Mouse (Mus musculus): ENCODE measurements around the gene Nek1. TPM values are rescaled to one million over a fixed set of nuclear protein-coding genes. Genes with fewer than 3 reads are reported as not detected.
A peak's percentile ranks its signal among the peaks of the same experiment; 100 is the strongest.
"Not testable (repeated sequence)": the region's sequence is repeated elsewhere in the genome, so short reads cannot be mapped to it uniquely, and the experiment has no call there.

Gene Nek1
- total RNA-seq, 2 experiments from 2014 or later = 14.2 to 21.2 TPM

GRCm38 (mm10) chr8:60983688-60984079, 9.3 kb upstream of the Nek1 start:
- ATAC-seq (replicated peaks; ENCODE audit: poor library complexity) = peak; percentile 70

GRCm38 (mm10) chr8:60984260-60985010, 8.6 kb upstream of the Nek1 start:
- not testable (repeated sequence) for ATAC-seq (replicated peaks; ENCODE audit: poor library complexity)

- ATAC-seq (replicated peaks; ENCODE audit: poor library complexity) = peak; percentile 70
Observed at GRCm38 (mm10) chr8:60992561-60992909, 460 bp upstream of the Nek1 start.

- no peak for ATAC-seq (replicated peaks; ENCODE audit: poor library complexity)
Observed at GRCm38 (mm10) chr8:60993639-60993986, 618 bp downstream of the Nek1 start.

- no peak for ATAC-seq (replicated peaks; ENCODE audit: poor library complexity)
Observed at GRCm38 (mm10) chr8:60996468-60996867, 3.5 kb downstream of the Nek1 start.

- peak; percentile 88 for ATAC-seq (replicated peaks; ENCODE audit: poor library complexity)
Observed at GRCm38 (mm10) chr8:61041951-61042350, 49.0 kb downstream of the Nek1 start.

- no peak for ATAC-seq (replicated peaks; ENCODE audit: poor library complexity)
Observed at GRCm38 (mm10) chr8:61043874-61044273, 50.9 kb downstream of the Nek1 start.

- no peak for ATAC-seq (replicated peaks; ENCODE audit: poor library complexity)
Observed at GRCm38 (mm10) chr8:61046816-61047215, 53.8 kb downstream of the Nek1 start.

GRCm38 (mm10) chr8:61053017-61053416, 60.0 kb downstream of the Nek1 start:
- no peak for ATAC-seq (replicated peaks; ENCODE audit: poor library complexity)

GRCm38 (mm10) chr8:61054313-61054712, 61.3 kb downstream of the Nek1 start:
- ATAC-seq (replicated peaks; ENCODE audit: poor library complexity) = no peak

GRCm38 (mm10) chr8:61056997-61057396, 64.0 kb downstream of the Nek1 start:
- no peak for ATAC-seq (replicated peaks; ENCODE audit: poor library complexity)

- ATAC-seq (replicated peaks; ENCODE audit: poor library complexity) = peak; percentile 74
Observed at GRCm38 (mm10) chr8:61059143-61059542, 66.1 kb downstream of the Nek1 start.

GRCm38 (mm10) chr8:61060412-61060811, 67.4 kb downstream of the Nek1 start:
- ATAC-seq (replicated peaks; ENCODE audit: poor library complexity) = no peak

GRCm38 (mm10) chr8:61075059-61075458, 82.1 kb downstream of the Nek1 start:
- ATAC-seq (replicated peaks; ENCODE audit: poor library complexity) = no peak

- ATAC-seq (replicated peaks; ENCODE audit: poor library complexity) = no peak
Observed at GRCm38 (mm10) chr8:61110496-61110895, 117.5 kb downstream of the Nek1 start.

- no peak for ATAC-seq (replicated peaks; ENCODE audit: poor library complexity)
Observed at GRCm38 (mm10) chr8:61111940-61112339, 118.9 kb downstream of the Nek1 start.

- no peak for ATAC-seq (replicated peaks; ENCODE audit: poor library complexity)
Observed at GRCm38 (mm10) chr8:61121631-61122030, 128.6 kb downstream of the Nek1 start.

GRCm38 (mm10) chr8:61127299-61127861, 134.4 kb downstream of the Nek1 start:
- peak; percentile 84 for ATAC-seq (replicated peaks; ENCODE audit: poor library complexity)

- no peak for ATAC-seq (replicated peaks; ENCODE audit: poor library complexity)
Observed at GRCm38 (mm10) chr8:61132561-61133134, 139.7 kb downstream of the Nek1 start.

GRCm38 (mm10) chr8:61141869-61142268, 148.9 kb downstream of the Nek1 start:
- ATAC-seq (replicated peaks; ENCODE audit: poor library complexity) = no peak

GRCm38 (mm10) chr8:61142302-61142701, 149.3 kb downstream of the Nek1 start:
- ATAC-seq (replicated peaks; ENCODE audit: poor library complexity) = no peak

- ATAC-seq (replicated peaks; ENCODE audit: poor library complexity) = no peak
Observed at GRCm38 (mm10) chr8:61142845-61143244, 149.8 kb downstream of the Nek1 start.

Measured in megakaryocyte progenitor cell, adult 5-6 weeks (primary cell).